Mouse (Mus musculus) left cerebral cortex, postnatal 4 days (tissue): ENCODE measurements around the gene Srrm2. TPM values are rescaled to one million over a fixed set of nuclear protein-coding genes. Genes with fewer than 3 reads are reported as not detected.

Source experiments
- DNase-seq: peaks from one replicate; pipeline ENCODE4 v3.0.0-alpha.2; 2022
- intact Hi-C: fragments of 180-260 bp; cut with DNase I; formaldehyde crosslinking; loops from one replicate; pipeline ENCODE4 v1.15.1; 2025
- total RNA-seq, 2 experiments: library from RNA; stranded (reverse); gene quantifications; 2 replicates each; pipeline ENCODE4 v1.2.3; 2021

Srrm2 gene
- total RNA-seq, 2 experiments from 2014 or later, result 518 to 552 TPM

- intact Hi-C loops, result no loop called here
- peak; percentile 92 for DNase-seq
These were observed 13.2 kb downstream of the Srrm2 start for GRCm38 (mm10) chr17:23803366-23804041.

DNA sequence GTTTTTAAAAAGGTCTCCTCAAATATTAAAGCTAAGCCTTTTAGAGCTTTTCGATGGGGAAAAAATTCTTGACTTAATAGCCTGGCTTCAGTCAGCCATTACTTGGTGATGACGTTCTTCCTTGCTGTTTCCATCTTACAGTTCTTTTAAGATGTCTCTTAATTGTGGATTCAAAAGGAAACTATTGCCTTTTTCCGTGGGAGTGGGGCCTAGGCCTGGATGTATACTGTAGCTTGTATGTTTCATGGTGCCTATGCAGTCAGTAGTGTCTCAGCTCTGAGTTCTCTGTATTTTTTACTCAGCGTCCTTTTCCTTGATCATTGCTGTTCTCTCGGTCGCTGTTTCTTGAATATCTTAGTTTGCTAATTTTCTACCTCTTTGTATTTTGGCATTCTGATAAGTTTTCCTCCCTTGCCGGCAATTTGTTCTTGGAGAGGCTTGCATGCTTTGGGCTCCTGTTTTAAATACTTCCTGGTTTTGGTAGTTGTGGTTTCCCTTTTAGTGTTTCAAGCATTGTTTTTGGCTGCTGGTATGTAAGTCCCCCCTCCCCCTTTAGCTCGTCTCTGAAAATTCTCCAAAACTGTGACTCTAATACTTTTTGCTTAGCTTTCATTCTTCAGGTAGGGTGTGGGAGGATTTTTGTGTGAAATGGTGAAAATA, 14.2 kb downstream of the Srrm2 start:
- no peak for DNase-seq
- intact Hi-C loops, result no loop called here

DNA sequence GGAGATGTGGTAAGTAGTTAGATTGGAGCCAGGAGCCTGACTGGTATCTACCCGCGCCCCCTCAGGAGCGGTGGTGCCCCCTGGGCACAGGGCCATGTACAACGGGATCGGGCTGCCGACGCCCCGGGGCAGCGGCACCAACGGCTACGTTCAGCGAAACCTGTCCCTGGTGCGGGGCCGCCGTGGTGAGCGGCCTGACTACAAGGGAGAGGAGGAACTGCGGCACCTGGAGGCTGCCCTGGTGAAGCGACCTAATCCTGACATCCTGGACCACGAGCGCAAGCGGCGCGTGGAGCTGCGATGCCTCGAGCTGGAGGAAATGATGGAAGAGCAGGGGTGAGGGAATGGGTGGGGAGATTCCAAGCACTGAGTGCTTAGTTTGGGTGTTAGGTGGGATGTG, 16.5 kb downstream of the Srrm2 start:
- intact Hi-C loops, result no loop called here
- DNase-seq, result no peak

- intact Hi-C loops, result no loop called here
- no peak for DNase-seq
These were observed 17.6 kb downstream of the Srrm2 start for GRCm38 (mm10) chr17:23807918-23808317.

DNA sequence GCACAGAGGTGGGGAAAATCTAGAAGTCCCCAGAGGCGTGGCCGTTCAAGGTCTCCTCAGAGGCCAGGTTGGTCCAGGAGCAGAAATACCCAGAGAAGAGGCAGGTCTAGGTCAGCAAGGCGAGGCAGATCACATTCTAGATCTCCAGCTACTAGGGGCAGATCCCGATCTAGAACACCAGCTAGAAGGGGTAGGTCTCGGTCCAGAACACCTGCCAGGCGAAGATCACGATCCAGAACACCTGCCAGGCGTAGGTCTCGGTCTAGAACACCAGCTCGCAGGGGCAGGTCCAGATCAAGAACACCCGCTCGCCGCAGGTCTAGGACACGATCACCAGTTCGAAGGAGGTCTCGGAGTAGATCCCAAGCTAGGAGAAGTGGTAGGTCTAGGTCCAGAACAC, 25.3 kb downstream of the Srrm2 start:
- intact Hi-C loops, result no loop called here

GRCm38 (mm10) chr17:23818579-23818978, 28.2 kb downstream of the Srrm2 start:
- no peak for DNase-seq
- intact Hi-C loops, result no loop called here

More for the DNA sequence above, 25.3 kb downstream of the Srrm2 start:
- no peak for DNase-seq

DNA sequence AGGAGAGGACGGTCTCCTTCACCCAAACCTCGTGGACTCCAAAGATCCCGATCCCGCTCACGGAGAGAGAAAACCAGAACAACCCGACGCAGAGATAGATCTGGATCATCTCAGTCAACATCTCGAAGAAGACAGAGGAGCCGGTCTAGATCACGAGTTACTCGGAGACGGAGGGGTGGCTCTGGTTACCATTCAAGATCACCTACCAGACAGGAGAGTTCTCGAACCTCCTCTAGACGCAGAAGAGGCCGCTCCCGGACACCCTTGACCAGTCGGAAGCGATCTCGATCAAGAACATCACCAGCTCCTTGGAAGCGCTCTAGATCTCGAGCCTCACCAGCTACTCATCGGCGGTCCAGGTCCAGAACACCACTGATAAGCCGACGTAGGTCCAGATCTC, 28.9 kb downstream of the Srrm2 start:
- DNase-seq, result no peak
- intact Hi-C loops, result no loop called here

DNA sequence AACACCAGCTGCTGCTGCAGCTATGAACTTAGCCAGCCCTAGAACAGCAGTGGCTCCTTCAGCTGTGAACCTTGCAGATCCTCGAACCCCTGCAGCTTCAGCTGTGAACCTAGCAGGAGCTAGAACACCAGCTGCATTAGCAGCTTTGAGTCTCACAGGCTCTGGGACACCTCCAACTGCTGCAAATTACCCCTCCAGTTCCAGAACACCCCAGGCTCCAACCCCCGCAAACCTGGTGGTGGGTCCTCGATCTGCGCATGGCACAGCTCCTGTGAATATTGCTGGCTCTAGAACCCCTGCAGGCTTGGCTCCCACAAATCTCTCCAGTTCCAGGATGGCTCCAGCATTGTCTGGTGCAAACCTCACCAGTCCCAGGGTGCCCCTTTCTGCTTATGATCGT, 30.4 kb downstream of the Srrm2 start:
- DNase-seq, result no peak
- intact Hi-C loops, result no loop called here

DNA sequence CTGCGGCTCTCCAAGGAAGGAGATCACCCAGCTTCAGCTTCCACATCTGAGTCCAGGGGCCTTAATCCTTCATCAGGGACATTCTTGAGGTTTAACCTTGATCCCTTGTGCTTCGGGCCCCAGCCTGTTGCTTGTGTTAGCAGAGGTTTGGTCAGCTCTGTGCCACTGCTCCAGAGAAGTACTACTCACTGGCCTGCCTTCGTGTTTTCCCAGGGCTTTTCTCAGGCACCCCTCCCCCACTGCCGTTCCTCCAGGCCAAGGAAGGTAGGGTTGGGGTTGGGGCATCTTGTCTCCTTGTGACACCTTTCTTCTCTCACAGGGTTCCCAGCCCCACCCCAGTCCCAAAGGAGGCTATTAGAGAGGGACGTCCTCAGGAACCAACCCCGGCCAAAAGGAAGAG, 31.8 kb downstream of the Srrm2 start:
- DNase-seq, result no peak

DNA sequence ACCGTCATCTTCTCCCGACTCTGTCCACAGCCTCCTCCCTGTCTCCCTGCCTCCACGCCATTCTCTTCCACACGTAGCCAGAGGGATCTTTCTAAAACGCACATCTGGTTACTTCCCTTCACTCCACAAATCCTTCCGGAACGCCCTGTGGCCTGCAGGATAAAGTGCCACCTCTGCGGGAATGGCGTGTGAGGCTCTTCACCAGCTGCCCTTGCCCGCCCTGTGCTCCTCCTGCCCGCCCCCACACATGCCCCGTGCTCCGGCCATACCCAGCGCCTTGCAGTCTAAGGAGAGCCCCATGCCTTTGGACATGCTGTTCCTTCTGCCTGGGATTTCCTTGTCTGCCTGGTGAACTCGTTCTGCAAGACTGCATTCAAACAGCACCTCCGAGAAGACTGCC, 32.7 kb downstream of the Srrm2 start:
- intact Hi-C loops, result no loop called here
- no peak for DNase-seq

More for the DNA sequence above, 31.8 kb downstream of the Srrm2 start:
- intact Hi-C loops, result no loop called here

- intact Hi-C loops, result loop anchor here (2.0 kb wide), 1 partner anchor 13 kb away; no protein-coding TSS in a partner anchor
These were observed 33.3 kb downstream of the Srrm2 start for GRCm38 (mm10) chr17:23823614-23824013.

GRCm38 (mm10) chr17:23825591-23825990, 35.3 kb downstream of the Srrm2 start:
- intact Hi-C loops, result loop anchor here (2.0 kb wide), 1 partner anchor 15 kb away; no protein-coding TSS in a partner anchor

More at GRCm38 (mm10) chr17:23823614-23824013, 33.3 kb downstream of the Srrm2 start:
- no peak for DNase-seq

GRCm38 (mm10) chr17:23828271-23829001, 38.1 kb downstream of the Srrm2 start:
- peak; percentile 64 for DNase-seq
- intact Hi-C loops, result no loop called here

More at GRCm38 (mm10) chr17:23825591-23825990, 35.3 kb downstream of the Srrm2 start:
- no peak for DNase-seq

- intact Hi-C loops, result no loop called here
- DNase-seq, result peak; percentile 90
These were observed 38.8 kb downstream of the Srrm2 start, which contains the start of gene Elob for GRCm38 (mm10) chr17:23829064-23829619. TSS of gene Elob (minus strand) at chr17:23829136.

- intact Hi-C loops, result no loop called here
These were observed 40.9 kb downstream of the Srrm2 start for GRCm38 (mm10) chr17:23831201-23831600.

DNA sequence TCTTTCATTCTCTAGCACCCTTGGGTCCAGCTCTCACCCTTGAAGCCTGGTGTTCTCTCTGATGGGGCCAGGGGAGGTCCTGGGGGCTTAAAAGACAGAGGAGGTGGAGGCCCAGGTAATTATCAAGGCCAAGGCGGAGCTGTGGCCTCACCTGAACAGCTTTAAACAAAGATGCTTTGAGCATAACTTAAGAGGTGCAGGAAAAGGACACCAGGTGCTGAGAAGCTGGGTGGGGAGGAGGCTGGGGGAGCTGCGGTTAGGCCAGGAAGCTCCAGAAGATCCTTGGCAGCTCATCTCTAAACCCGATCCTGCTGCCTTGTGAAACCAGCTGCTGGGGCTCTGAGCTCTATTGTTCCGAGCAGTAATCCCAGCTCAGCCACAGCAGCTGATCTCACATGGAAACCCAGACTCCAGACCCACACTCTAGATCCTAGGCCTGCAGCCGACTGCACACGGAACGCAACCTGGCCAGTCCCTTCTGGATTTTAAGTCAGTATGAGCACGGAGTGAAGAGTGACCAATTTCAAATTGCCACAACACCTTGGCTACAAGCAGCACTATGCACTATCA, 45.8 kb downstream of the Srrm2 start, which contains the start of gene Prss33:
TSS of gene Prss33 (minus strand) at position 51 of the 570 bp plus-strand sequence.
- no peak for DNase-seq
- intact Hi-C loops, result no loop called here

More at GRCm38 (mm10) chr17:23831201-23831600, 40.9 kb downstream of the Srrm2 start:
- DNase-seq, result no peak

GRCm38 (mm10) chr17:23841145-23841544, 50.8 kb downstream of the Srrm2 start:
- intact Hi-C loops, result no loop called here

GRCm38 (mm10) chr17:23843141-23843811, 52.9 kb downstream of the Srrm2 start:
- intact Hi-C loops, result no loop called here
- DNase-seq, result no peak

More at GRCm38 (mm10) chr17:23841145-23841544, 50.8 kb downstream of the Srrm2 start:
- DNase-seq, result peak; percentile 58

GRCm38 (mm10) chr17:23843812-23844273, 53.5 kb downstream of the Srrm2 start, which contains the start of the genes Prss32 and Prss41:
TSS of gene Prss32 (plus strand) at chr17:23843855.
TSS of gene Prss41 (minus strand) at chr17:23844172.
- peak; percentile 59 for DNase-seq
- intact Hi-C loops, result no loop called here
